Mouse (Mus musculus) megakaryocyte, embryonic 14.5 days (primary cell): Measurements from ENCODE around the gene Wdr90.

Experiments
- FLI1 ChIP-seq: IDR thresholded peaks from 2 replicates; pipeline ENCODE4 v1.6.1; 2012; ENCODE audit warnings: low read length, inconsistent platforms, mixed read lengths
- GATA1 ChIP-seq: IDR thresholded peaks from 3 replicates; pipeline ENCODE4 v1.6.1; 2012; ENCODE audit warnings: mixed read lengths, low read length, inconsistent platforms, borderline replicate concordance

DNA sequence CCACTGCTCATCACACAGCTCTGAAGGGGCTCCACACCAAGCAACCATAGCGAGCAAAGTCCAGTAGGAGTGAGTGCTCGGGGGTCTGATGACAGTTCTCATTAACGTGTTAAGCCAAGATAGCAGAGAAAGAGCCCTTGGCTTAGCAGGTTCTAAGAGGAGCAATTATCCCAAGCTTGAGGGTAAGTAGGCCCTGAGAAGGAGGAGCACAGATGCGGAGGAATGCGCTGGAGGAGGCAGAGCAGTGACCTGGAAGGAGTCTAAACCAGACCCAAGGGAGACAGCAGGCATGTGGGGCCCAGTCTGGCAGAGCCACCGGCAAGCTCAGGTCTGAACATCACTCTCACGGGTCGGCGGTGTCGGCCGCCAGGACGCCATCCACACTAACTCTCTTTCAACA is 34.6 kb upstream of the Wdr90 start:
- no peak for TF ChIP-seq GATA1
- TF ChIP-seq FLI1: no peak
